Mouse (Mus musculus): ENCODE results near the gene Prickle2. TPM values are rescaled to one million over a fixed set of nuclear protein-coding genes. Genes with fewer than 3 reads are reported as not detected.

Prickle2 gene
- total RNA-seq, 2 experiments from 2014 or later = under 0.01 TPM; not detected in 1

DNA sequence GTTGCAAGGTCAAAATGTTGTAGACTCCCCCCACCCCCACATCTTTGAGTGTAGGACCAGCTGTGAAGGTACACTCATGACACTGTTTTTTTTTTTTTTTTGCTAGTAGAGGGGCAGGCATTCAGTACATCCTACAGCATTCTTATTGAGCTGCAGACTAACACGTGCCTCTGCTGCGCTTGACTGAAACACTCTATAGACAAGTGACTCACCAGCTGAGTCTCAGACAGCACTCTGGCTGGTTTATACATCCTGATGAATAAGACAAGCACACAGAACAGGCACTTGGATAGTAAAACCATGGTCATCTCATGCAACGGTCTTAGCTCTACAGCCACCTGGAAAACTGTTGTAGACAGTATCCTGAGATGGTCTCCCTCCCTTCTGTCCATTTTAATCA, 296.2 kb downstream of the Prickle2 start:
- ATAC-seq (replicated peaks; ENCODE audit: low FRiP score, poor library complexity, severe bottlenecking) = no peak

DNA sequence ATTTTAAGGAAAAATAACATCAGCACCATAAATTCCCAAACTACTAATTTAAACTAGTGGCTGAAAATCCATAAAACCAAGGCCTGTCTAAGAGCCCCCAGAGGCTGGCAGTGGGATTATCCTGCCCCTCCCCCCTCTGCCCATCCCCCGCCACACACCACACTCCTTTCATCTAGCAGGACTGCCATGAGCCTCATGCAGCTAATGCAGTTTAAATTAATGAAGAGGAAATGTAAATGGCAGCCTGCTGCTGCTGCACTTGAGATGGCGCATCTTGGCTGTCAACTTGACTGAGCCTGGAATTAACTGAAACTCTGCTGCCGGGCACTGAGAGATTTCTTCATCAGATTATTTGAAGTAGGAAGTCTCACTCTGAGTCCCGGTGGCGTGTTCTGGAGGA, 298.7 kb downstream of the Prickle2 start:
- no peak for ATAC-seq (replicated peaks; ENCODE audit: low FRiP score, poor library complexity, severe bottlenecking)

- no peak for ATAC-seq (replicated peaks; ENCODE audit: low FRiP score, poor library complexity, severe bottlenecking)
Observed at GRCm38 (mm10) chr6:92405571-92405970, 300.4 kb downstream of the Prickle2 start.

DNA sequence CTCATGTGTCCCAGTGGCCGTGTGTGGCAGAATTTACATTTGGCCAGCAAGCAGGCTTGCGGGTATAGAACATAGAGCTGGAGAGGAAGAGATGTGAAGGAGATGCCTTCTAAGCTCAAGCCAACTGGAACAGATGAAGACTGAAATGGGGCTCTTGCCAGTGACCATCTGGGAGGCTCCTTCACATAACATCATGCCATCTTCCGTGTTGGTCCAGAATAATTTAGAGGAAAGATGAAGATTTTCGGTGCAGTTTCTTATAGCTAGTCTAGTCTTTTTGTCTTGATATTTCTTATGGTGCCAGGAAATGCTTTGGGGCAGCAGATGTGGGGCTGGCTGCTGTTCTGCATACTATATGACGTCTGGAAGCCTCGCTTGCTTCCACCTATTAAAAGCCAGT, 308.1 kb downstream of the Prickle2 start:
- ATAC-seq (replicated peaks; ENCODE audit: low FRiP score, poor library complexity, severe bottlenecking) = no peak

DNA sequence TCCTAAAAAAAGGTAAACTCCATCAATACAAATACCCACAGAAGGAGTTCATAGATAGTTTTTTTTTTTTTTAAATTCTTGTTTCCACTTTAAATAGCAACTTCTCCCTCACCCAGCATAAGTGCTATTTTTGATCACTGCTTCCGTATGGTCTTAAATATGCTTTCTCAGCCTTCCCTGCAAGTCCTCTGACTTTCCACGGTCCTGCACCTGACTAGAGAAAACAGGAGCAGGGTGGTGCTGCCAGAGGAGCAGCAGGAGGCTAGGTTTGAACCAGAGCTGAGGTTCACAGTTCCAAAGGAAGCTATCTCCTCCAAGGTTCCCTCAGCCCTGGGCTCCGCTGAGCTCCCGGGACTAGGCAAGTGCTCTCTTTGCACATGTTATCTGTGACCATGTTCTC, 310.4 kb downstream of the Prickle2 start:
- no peak for ATAC-seq (replicated peaks; ENCODE audit: low FRiP score, poor library complexity, severe bottlenecking)

DNA sequence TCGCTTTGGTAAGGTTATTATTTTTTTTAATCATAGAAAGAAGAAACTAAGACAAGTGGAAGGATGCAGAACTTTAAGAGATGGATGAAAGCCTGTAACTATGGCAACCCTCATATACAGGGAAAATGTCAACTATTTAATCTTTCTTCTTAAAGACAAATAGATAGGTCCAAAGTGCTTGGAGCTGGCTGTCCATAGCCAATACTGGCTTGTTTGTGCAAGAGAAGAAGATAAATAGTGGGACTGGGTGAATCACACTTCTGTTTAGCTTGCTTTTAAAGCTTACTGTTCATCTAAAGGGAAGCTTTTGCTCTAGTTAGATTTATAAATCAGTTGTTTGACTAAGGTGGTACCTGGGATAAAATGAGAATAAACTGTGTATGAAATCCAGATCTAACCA, 310.8 kb downstream of the Prickle2 start:
- no peak for ATAC-seq (replicated peaks; ENCODE audit: low FRiP score, poor library complexity, severe bottlenecking)

GRCm38 (mm10) chr6:92394628-92395027, 311.3 kb downstream of the Prickle2 start:
- no peak for ATAC-seq (replicated peaks; ENCODE audit: low FRiP score, poor library complexity, severe bottlenecking)

GRCm38 (mm10) chr6:92390321-92390720, 315.6 kb downstream of the Prickle2 start:
- no peak for ATAC-seq (replicated peaks; ENCODE audit: low FRiP score, poor library complexity, severe bottlenecking)

DNA sequence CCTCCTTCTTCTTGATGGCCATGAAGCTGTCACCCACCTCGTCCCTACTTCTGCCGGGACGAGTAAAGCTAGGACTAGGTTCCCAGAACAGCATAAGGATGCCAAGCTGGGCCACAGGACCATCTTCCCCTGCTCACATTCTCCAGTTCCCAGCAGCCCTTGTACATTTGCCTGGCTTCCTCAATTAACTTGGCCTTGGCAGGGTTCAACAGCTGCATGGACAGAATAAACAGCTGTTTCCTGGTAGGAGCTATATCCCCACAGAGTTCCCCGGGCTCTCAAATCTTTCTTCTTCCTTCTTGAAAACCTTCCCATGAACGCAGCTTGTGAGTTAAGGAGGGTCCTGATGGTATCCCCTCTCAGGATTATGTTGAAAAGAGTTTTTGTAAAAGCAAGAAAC, 317.3 kb downstream of the Prickle2 start:
- no peak for ATAC-seq (replicated peaks; ENCODE audit: low FRiP score, poor library complexity, severe bottlenecking)

- no peak for ATAC-seq (replicated peaks; ENCODE audit: low FRiP score, poor library complexity, severe bottlenecking)
Observed at GRCm38 (mm10) chr6:92383196-92383782, 322.7 kb downstream of the Prickle2 start.

DNA sequence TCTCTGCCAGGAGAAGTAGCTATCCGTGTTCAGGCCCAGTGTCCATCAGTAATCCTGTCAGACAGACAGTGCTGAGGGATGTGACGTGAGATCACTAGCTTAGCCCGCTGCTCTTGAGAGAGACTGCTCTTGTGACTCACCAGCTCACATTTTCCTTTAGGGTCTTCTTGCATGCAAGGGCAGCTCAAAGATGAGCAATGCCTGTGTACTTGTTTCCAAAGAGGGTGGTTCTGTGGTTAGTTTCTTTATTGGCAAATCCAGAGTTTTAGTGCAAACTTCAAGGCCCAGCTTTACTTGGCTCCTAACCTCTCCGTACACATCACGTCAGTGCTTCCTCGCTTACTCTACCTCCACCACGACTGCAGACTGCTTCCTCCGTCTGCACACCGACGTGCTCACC, 324.9 kb downstream of the Prickle2 start:
- ATAC-seq (replicated peaks; ENCODE audit: low FRiP score, poor library complexity, severe bottlenecking) = no peak

DNA sequence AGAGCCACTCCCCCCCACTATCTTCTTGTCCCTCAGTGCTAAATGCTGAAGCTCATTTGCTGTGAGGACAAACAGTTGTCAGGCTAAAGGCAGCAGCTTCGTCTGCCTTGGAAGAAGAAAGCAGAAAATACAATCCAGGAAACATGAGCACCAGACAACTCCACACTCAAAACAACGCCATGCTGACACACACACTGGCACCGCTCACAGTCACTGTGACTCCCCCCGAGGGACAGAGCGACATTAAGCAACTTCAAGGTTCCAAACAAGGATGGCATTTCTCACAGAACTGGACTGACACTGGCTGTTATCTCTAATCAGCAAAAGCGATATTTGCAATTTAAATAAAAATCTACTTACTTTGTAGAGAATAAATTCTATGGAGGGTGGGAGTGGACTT, 331.1 kb downstream of the Prickle2 start:
- ATAC-seq (replicated peaks; ENCODE audit: low FRiP score, poor library complexity, severe bottlenecking) = no peak

- ATAC-seq (replicated peaks; ENCODE audit: low FRiP score, poor library complexity, severe bottlenecking) = no peak
Observed at GRCm38 (mm10) chr6:92370896-92371295, 335.1 kb downstream of the Prickle2 start.

DNA sequence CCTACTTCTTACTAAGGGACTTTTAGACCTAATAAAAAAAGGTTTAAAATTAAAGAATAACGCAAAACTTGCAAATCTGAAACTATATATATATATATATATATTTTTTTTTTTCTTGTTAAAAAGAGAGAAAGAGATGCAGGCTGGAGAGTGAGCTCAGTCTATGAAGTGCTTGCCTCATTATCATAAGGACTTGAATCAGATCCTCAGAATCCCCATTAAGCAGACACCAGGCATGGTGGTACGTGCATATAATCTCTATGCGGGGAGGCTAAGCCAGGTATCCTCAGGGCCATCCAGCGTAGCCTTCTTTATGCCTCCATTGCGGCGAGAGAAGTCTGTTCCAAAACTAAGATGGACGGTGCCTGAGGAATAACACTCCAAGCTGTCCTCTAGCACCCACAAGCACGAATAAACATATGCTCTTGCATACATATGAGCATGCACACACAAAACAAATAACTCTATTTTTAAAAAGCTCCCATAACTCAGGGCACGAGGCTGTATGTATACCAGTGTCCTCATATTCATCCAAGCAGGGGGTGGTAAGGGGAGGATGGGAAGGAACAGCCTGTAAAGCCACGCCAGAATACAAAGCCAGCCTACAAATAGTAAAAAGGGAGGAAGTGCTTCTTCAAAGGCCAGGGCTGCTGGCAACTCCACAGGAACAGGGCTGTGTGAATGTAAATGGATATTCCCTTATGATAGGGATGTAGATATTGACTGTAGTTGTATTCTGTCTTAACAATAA, 358.5 kb downstream of the Prickle2 start:
- ATAC-seq (replicated peaks; ENCODE audit: low FRiP score, poor library complexity, severe bottlenecking) = no peak

DNA sequence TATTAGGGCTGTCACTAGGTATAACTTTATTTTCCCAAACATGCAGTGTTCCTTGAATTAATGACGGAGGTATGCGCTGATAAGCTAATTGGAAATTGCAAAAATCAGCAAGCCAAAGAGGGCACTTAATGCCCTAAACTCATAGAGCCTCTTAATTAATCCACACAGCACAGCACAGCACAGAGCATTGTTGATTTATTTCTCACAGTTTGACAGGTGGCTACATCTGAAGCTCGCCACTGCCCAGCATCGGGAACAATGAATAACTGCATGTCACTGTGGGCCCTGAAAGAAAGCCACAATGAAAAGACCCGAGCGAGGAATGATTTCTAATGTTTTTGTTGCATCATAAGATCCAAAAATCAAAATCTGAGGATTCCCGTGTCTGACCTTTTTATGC, 359.2 kb downstream of the Prickle2 start:
- no peak for ATAC-seq (replicated peaks; ENCODE audit: low FRiP score, poor library complexity, severe bottlenecking)

DNA sequence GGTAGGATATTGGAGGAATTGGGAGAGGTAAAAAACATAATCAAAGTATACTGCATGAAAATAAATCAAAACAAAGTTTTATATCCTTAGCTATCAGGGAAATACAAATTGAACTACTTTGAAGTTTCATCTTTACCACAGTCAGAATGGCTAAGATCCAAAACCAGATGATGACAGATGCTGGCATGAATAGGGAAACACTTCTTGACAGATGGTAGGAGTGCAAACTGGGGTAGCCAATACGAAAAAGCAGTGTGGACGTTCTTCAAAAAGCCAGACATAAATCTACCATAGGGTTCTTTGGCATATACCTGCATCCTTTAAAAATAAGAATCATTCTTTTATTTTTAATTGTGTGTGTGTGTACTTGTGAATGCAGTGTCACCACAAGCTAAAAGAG, 360.8 kb downstream of the Prickle2 start:
- no peak for ATAC-seq (replicated peaks; ENCODE audit: low FRiP score, poor library complexity, severe bottlenecking)

DNA sequence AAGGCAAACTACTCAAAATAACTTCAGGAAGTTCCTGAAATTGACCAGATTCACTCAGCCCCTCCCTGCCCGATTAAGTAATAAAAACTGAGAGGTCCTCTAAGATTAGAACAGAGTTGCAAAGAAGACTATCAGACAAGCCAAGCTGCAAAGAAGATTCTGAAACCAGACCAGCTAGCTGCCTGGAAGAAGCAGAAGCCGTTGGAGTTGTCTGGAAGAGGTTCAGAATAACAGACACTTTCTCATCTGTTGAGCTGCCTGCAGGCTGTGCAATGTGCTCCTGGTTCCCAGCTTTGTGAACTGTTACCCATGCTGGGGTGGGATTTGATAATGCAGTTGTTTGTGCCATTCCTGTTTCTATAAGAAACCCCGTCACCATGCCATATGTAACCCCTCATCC, 361.4 kb downstream of the Prickle2 start:
- ATAC-seq (replicated peaks; ENCODE audit: low FRiP score, poor library complexity, severe bottlenecking) = no peak

Other genes starting within 250 kb of the Prickle2 start
- gene A730049H05Rik, start 110.3 kb upstream of the Prickle2 start, total RNA-seq (2015; ENCODE audit: low replicate concordance) = not detected in 2 replicates
- not detected in 2 replicates for gene A730049H05Rik, start 110.3 kb upstream of the Prickle2 start, total RNA-seq (2017; ENCODE audit: low replicate concordance)
- gene Gm15737, start 163.2 kb upstream of the Prickle2 start, total RNA-seq (2015; ENCODE audit: low replicate concordance) = not detected in 2 replicates
- not detected in 2 replicates for gene Gm15737, start 163.2 kb upstream of the Prickle2 start, total RNA-seq (2017; ENCODE audit: low replicate concordance)
- not detected in 2 replicates for gene Adamts9, start 237.3 kb upstream of the Prickle2 start, total RNA-seq (2015; ENCODE audit: low replicate concordance)
- not detected in 2 replicates for gene Adamts9, start 237.3 kb upstream of the Prickle2 start, total RNA-seq (2017; ENCODE audit: low replicate concordance)

Data from erythroblast, adult 5-6 weeks (primary cell).